9 mouse cellular contexts compared by ENCODE assay signal in genomic region chr14:118616698-118617311, GRCm38 (mm10).
A peak's percentile ranks its signal among the peaks of the same experiment; 100 is the strongest.
DNase-seq lines count a peak whose midpoint lies in the region; ATAC-seq and TF ChIP-seq lines count a peak whose summit lies in the region.
"Had no signal": no experiment of that assay in that cellular context is flagged by ENCODE, and none has a peak within 500 bp of the region (broad histone marks: within the 10 kb centered on the region; RNA-seq: fewer than 3 reads in every experiment).

No protein-coding gene starts in this region.

- H3K9ac ChIP-seq in CH12.LX (ENCODE audit: insufficient read depth, low read depth): no peak overlapping the region
- no peak overlapping the region for H3K9ac ChIP-seq in forebrain, postnatal 0 days
- H3K9ac ChIP-seq in liver, embryonic 12.5 days: no peak overlapping the region
- H3K9ac ChIP-seq in neural tube, embryonic 13.5 days: no peak overlapping the region
- H3K9ac ChIP-seq in intestine, embryonic 15.5 days: no peak overlapping the region

- peak; percentile 29 to 89; a peak in 3 of 4 replicates for TF ChIP-seq CTCF in CH12.LX (conservative IDR thresholded peaks at IDR 0.05 in 1 of 2, IDR thresholded peaks at IDR 0.05 in 1 of 2; ENCODE audit: low read depth in 2 of 2, low read length in 2 of 2)
- peak; percentile 90 for TF ChIP-seq CTCF in forebrain, postnatal 0 days (IDR thresholded peaks at IDR 0.05; ENCODE audit: low read depth)

- H3K4me1 ChIP-seq in CH12.LX (ENCODE audit: control insufficient read depth in 1 of 2, insufficient read depth in 2 of 2): no peaks in the 10 kb centered on the region
- H3K4me1 ChIP-seq in forebrain, postnatal 0 days (ENCODE audit: insufficient read depth): no peaks in the 10 kb centered on the region
- peaks cover 3% of the 10 kb centered on the region; the same call in 1 of the 2 replicates for H3K4me1 ChIP-seq in liver, embryonic 12.5 days
- no peaks in the 10 kb centered on the region for H3K4me1 ChIP-seq in neural tube, embryonic 13.5 days (replicated peaks)
- H3K4me1 ChIP-seq in intestine, embryonic 15.5 days (replicated peaks): no peaks in the 10 kb centered on the region

- peaks cover 29 to 78% of the 10 kb centered on the region in 2 experiments for H3K36me3 ChIP-seq in CH12.LX (replicated peaks in 1 of 2; ENCODE audit: control insufficient read depth in 1 of 2, insufficient read depth in 1 of 2, low read length in 1 of 2)
- no peaks in the 10 kb centered on the region for H3K36me3 ChIP-seq in forebrain, postnatal 0 days (ENCODE audit: insufficient read depth)
- H3K36me3 ChIP-seq in liver, embryonic 12.5 days: no peaks in the 10 kb centered on the region
- no peaks in the 10 kb centered on the region for H3K36me3 ChIP-seq in neural tube, embryonic 13.5 days
- H3K36me3 ChIP-seq in intestine, embryonic 15.5 days: no peaks in the 10 kb centered on the region

- 64% methylated on average over 12 of the region's 12 CpGs for WGBS in forebrain, postnatal 0 days
- 65% methylated on average over 12 of the region's 12 CpGs for WGBS in liver, embryonic 12.5 days (ENCODE audit: insufficient replicate concordance)
- 70% methylated on average over 12 of the region's 12 CpGs for WGBS in neural tube, embryonic 13.5 days
- WGBS in intestine, embryonic 15.5 days: 68% methylated on average over 12 of the region's 12 CpGs

- no peaks in the 10 kb centered on the region for H3K27me3 ChIP-seq in CH12.LX (replicated peaks)
- H3K27me3 ChIP-seq in forebrain, postnatal 0 days (ENCODE audit: insufficient read depth, low read length): no peaks in the 10 kb centered on the region
- H3K27me3 ChIP-seq in liver, embryonic 12.5 days (replicated peaks): no peaks in the 10 kb centered on the region
- no peaks in the 10 kb centered on the region for H3K27me3 ChIP-seq in neural tube, embryonic 13.5 days
- no peaks in the 10 kb centered on the region for H3K27me3 ChIP-seq in intestine, embryonic 15.5 days (replicated peaks)
- H3K27me3 ChIP-seq: megakaryocyte, embryonic 14.5 days had no signal

- H3K9me3 ChIP-seq in CH12.LX (replicated peaks; ENCODE audit: low read length): no peaks in the 10 kb centered on the region
- no peaks in the 10 kb centered on the region for H3K9me3 ChIP-seq in forebrain, postnatal 0 days (ENCODE audit: low read length)
- H3K9me3 ChIP-seq in liver, embryonic 12.5 days (replicated peaks): no peaks in the 10 kb centered on the region
- H3K9me3 ChIP-seq in neural tube, embryonic 13.5 days: no peaks in the 10 kb centered on the region
- no peaks in the 10 kb centered on the region for H3K9me3 ChIP-seq in intestine, embryonic 15.5 days
- H3K9me3 ChIP-seq: megakaryocyte, embryonic 14.5 days had no signal

- TF ChIP-seq RAD21 in CH12.LX (IDR thresholded peaks at IDR 0.05; ENCODE audit: low read depth, low read length): peak; percentile 98

- ATAC-seq in forebrain, postnatal 0 days: peak; percentile 90
- ATAC-seq in liver, embryonic 12.5 days: peak; percentile 51; the same call in 1 of the 2 replicates
- peak; percentile 84 for ATAC-seq in neural tube, embryonic 13.5 days (ENCODE audit: low read depth)
- no peak for ATAC-seq in intestine, embryonic 15.5 days

- in situ Hi-C loops in CH12.LX (cut with MboI; ENCODE audit: low pct_ligation_motif_present, low pct_unique_long_range_greater_than_20kb, low sequenced_read_pairs): loop anchor here (5.0 kb wide), 1 partner anchor 150 kb away; no protein-coding TSS in a partner anchor

- TF ChIP-seq POLR2A in CH12.LX (IDR thresholded peaks at IDR 0.05; ENCODE audit: low read depth, low read length): no peak

- H3K79me2 ChIP-seq in CH12.LX (replicated peaks; ENCODE audit: control insufficient read depth, extremely low read depth, insufficient read depth, poor library complexity, severe bottlenecking): no peaks in the 10 kb centered on the region

- H3K4me2 ChIP-seq in CH12.LX (ENCODE audit: insufficient read depth, low read depth, poor library complexity, severe bottlenecking): no peak overlapping the region
- H3K4me2 ChIP-seq in forebrain, postnatal 0 days (ENCODE audit: low read depth): no peak overlapping the region
- H3K4me2 ChIP-seq in liver, embryonic 12.5 days: no peak overlapping the region
- H3K4me2 ChIP-seq in neural tube, embryonic 13.5 days: no peak overlapping the region
- H3K4me2 ChIP-seq in intestine, embryonic 15.5 days (replicated peaks): no peak overlapping the region

- DNase-seq in 416B (ENCODE audit: low read depth) (peak; percentile 65), CH12.LX (ENCODE audit: extremely low read depth) (peak; percentile 58)
- peak; percentile 30 for DNase-seq in c-Kit-positive CD71-positive TER-119-positive erythroid progenitor cells, embryonic 14.5 days (ENCODE audit: low spot score)
- peak; percentile 86 for DNase-seq in forebrain, postnatal 0 days
- peak; percentile 16 to 57 for DNase-seq in kidney, adult 8-10 months

- no peak overlapping the region for H3K27ac ChIP-seq in CH12.LX (ENCODE audit: insufficient read depth, low read depth)
- H3K27ac ChIP-seq in forebrain, postnatal 0 days (ENCODE audit: low read depth, low read length): no peak overlapping the region
- H3K27ac ChIP-seq in liver, embryonic 12.5 days: no peak overlapping the region
- no peak overlapping the region for H3K27ac ChIP-seq in neural tube, embryonic 13.5 days (replicated peaks)
- H3K27ac ChIP-seq in intestine, embryonic 15.5 days: no peak overlapping the region

- dilution Hi-C loops in CH12.LX (cut with MboI; ENCODE audit: extremely low pct_ligation_motif_present, extremely low pct_unique_long_range_greater_than_20kb, low sequenced_read_pairs): no loop called here

- no peak overlapping the region for H3K4me3 ChIP-seq in CH12.LX (replicated peaks in 1 of 3; ENCODE audit: low read depth in 2 of 3, low read length in 2 of 3, poor library complexity in 1 of 3)
- H3K4me3 ChIP-seq in forebrain, postnatal 0 days (ENCODE audit: low read depth, low read length): no peak overlapping the region
- no peak overlapping the region for H3K4me3 ChIP-seq in liver, embryonic 12.5 days
- no peak overlapping the region for H3K4me3 ChIP-seq in neural tube, embryonic 13.5 days
- H3K4me3 ChIP-seq in intestine, embryonic 15.5 days (replicated peaks): no peak overlapping the region
- H3K4me3 ChIP-seq: megakaryocyte, embryonic 14.5 days had no signal

- no peak for TF ChIP-seq EP300 in CH12.LX (IDR thresholded peaks at IDR 0.05; ENCODE audit: low read length)

TF ChIP-seq in CH12.LX, 34 proteins besides CTCF, POLR2A, EP300 and RAD21:
- no peak for TF ChIP-seq TBP (conservative IDR thresholded peaks at IDR 0.05; ENCODE audit: low read depth, low read length)
- TF ChIP-seq ETS1 (conservative IDR thresholded peaks at IDR 0.05; ENCODE audit: low read depth, low read length): no peak
- TF ChIP-seq TCF12 (IDR thresholded peaks at IDR 0.05; ENCODE audit: low read depth, low read length): no peak
- TF ChIP-seq ELF1 (IDR thresholded peaks at IDR 0.05; ENCODE audit: low read depth, low read length): no peak
- peak; percentile 90 for TF ChIP-seq ZC3H11A (IDR thresholded peaks at IDR 0.05; ENCODE audit: low read depth, low read length)
- no peak for TF ChIP-seq GABPA (IDR thresholded peaks at IDR 0.05; ENCODE audit: insufficient replicate concordance, low read depth, low read length)
- 0 out of 2 replicates have a peak, but pooled peaks have one; percentile 26 for TF ChIP-seq MEF2A (IDR thresholded peaks at IDR 0.05; ENCODE audit: borderline replicate concordance, low read depth, low read length)
- no peak for TF ChIP-seq IRF4 (IDR thresholded peaks at IDR 0.05; ENCODE audit: low read depth, low read length)
- TF ChIP-seq JUN (IDR thresholded peaks at IDR 0.05; ENCODE audit: insufficient read depth, low read depth, low read length): no peak
- TF ChIP-seq RCOR1 (conservative IDR thresholded peaks at IDR 0.05; ENCODE audit: low read depth, low read length): no peak
- TF ChIP-seq USF2 (conservative IDR thresholded peaks at IDR 0.05; ENCODE audit: low read depth, low read length): no peak
- TF ChIP-seq SMC3 (IDR thresholded peaks at IDR 0.05; ENCODE audit: low read depth, low read length): peak; percentile 98
- peak; percentile 35; the same call in 1 of the 2 replicates for TF ChIP-seq MAX (IDR thresholded peaks at IDR 0.05; ENCODE audit: low read length)
- no peak for TF ChIP-seq KAT2A (IDR thresholded peaks at IDR 0.05; ENCODE audit: insufficient replicate concordance, low read length)
- TF ChIP-seq CHD1 (IDR thresholded peaks at IDR 0.05; ENCODE audit: low read depth, low read length): no peak
- TF ChIP-seq MXI1 (IDR thresholded peaks at IDR 0.05; ENCODE audit: low read depth, low read length): no peak; the same call in 1 of the 2 replicates
- no peak for TF ChIP-seq CHD2 (IDR thresholded peaks at IDR 0.05; ENCODE audit: low read length)
- no peak for TF ChIP-seq ZMIZ1 (IDR thresholded peaks at IDR 0.05; ENCODE audit: low read depth, low read length)
- no peak for TF ChIP-seq SIN3A (IDR thresholded peaks at IDR 0.05; ENCODE audit: low read length)
- TF ChIP-seq MAFK (IDR thresholded peaks at IDR 0.05; ENCODE audit: insufficient replicate concordance, low read length): no peak
- no peak for TF ChIP-seq E2F4 (IDR thresholded peaks at IDR 0.05; ENCODE audit: insufficient replicate concordance, low read depth, low read length)
- no peak for TF ChIP-seq PAX5 (IDR thresholded peaks at IDR 0.05; ENCODE audit: low read length)
- TF ChIP-seq BHLHE40 (IDR thresholded peaks at IDR 0.05; ENCODE audit: low read depth, low read length): no peak
- TF ChIP-seq NELFE (IDR thresholded peaks at IDR 0.05; ENCODE audit: low read depth, low read length): no peak
- TF ChIP-seq MYC (IDR thresholded peaks at IDR 0.05; ENCODE audit: low read depth, low read length): no peak
- TF ChIP-seq POLR2AphosphoS2 (IDR thresholded peaks at IDR 0.05; ENCODE audit: low read depth, low read length): no peak
- no peak for TF ChIP-seq UBTF (IDR thresholded peaks at IDR 0.05; ENCODE audit: low read depth, low read length)
- no peak for TF ChIP-seq ZNF384 (IDR thresholded peaks at IDR 0.05; ENCODE audit: low read depth, low read length)

Comparison
In these comparisons a context has a peak if more than half of its experiments do, and no peak if none do; other contexts are left out.
1. DNase-seq: peak in every context shown above with its lines; median percentile 86 in forebrain, postnatal 0 days; 65 in 416B; 58 in CH12.LX; 36 in kidney, adult 8-10 months; 30 in c-Kit-positive CD71-positive TER-119-positive erythroid progenitor cells, embryonic 14.5 days.